Mouse (Mus musculus): ENCODE data around the gene Copg1. TPM values are rescaled to one million over a fixed set of nuclear protein-coding genes. Genes with fewer than 3 reads are reported as not detected.

The Copg1 gene
- total RNA-seq, 4 experiments from 2014 or later, result 38.3 to 41.1 (median 40.0) TPM

Other genes with a start within 250 kb of the Copg1 start
- 1 to 10 TPM; 2.2 to 3.0 (median 2.7) TPM for gene Aplf, start 215.6 kb upstream of the Copg1 start, total RNA-seq (2022)
- 1 to 10 TPM in 3 of 4 experiments, under 1 TPM in 1; 0.53 to 1.2 (median 1.1) TPM for gene Efcc1, start 156.9 kb upstream of the Copg1 start, total RNA-seq (2022)
- 1 to 10 TPM in 3 of 4 experiments, under 1 TPM in 1; 0.81 to 3.6 (median 1.6) TPM for gene Gp9, start 109.7 kb upstream of the Copg1 start, total RNA-seq (2022)
- 10 to 100 TPM in 1 of 4 experiments, 1 to 10 TPM in 3; 7.9 to 13.3 (median 9.0) TPM for gene Rab43, start 75.7 kb upstream of the Copg1 start, total RNA-seq (2022)
- 1 to 10 TPM in 1 of 4 experiments, under 1 TPM in 1, not detected in 2; 0.24 to 1.9 TPM for gene Gm45140, start 52.0 kb upstream of the Copg1 start, total RNA-seq (2022)
- gene Isy1, start 49.0 kb upstream of the Copg1 start, total RNA-seq (2022), result 10 to 100 TPM; 18.4 to 28.1 (median 20.6) TPM
- gene Cnbp, start 36.7 kb upstream of the Copg1 start, total RNA-seq (2022), result 100 to 1,000 TPM; 315 to 376 (median 329) TPM
- 1 to 10 TPM; 7.8 to 9.4 (median 9.1) TPM for gene Hmces, start 26.1 kb downstream of the Copg1 start, total RNA-seq (2022)
- 1 to 10 TPM in 2 of 4 experiments, under 1 TPM in 2; 0.80 to 1.4 (median 1.2) TPM for gene H1fx, start 93.8 kb downstream of the Copg1 start, total RNA-seq (2022)
- 100 to 1,000 TPM; 276 to 300 (median 281) TPM for gene Rab7, start 157.5 kb downstream of the Copg1 start, total RNA-seq (2022)
- 100 to 1,000 TPM in 3 of 4 experiments, 10 to 100 TPM in 1; 92.5 to 117 (median 111) TPM for gene Rpn1, start 196.7 kb downstream of the Copg1 start, total RNA-seq (2022)

Measured in heart, adult 8-10 months (tissue).